Mouse (Mus musculus) MEL (cell line): ENCODE data around the gene Il27ra. TPM values are rescaled to one million over a fixed set of nuclear protein-coding genes. Genes with fewer than 3 reads are reported as not detected.

Source experiments
- DNase-seq: peaks from one replicate; pipeline ENCODE4 v3.0.0; 2011; ENCODE audit warnings: low read depth, low spot score
- H3K27ac ChIP-seq: 2 replicates; pipeline ENCODE4 v1.5.1; 2012; ENCODE audit warnings: low read depth, mild to moderate bottlenecking, control low read depth, low read length, moderate library complexity; ENCODE audit not compliant: control insufficient read depth
- H3K27me3 ChIP-seq, 2 experiments: fragments of 150-350 bp in 1 of 2; sonication (generic) in 1 of 2; 2 replicates each; pipeline ENCODE4 v1.6.1; 2012; ENCODE audit warnings: low read length in 2 of 2, mild to moderate bottlenecking in 2 of 2, improper control_type of control experiment in 1 of 2, moderate library complexity in 1 of 2; ENCODE audit not compliant: insufficient read depth in 2 of 2, control insufficient read depth in 1 of 2
- H3K36me3 ChIP-seq, 2 experiments: 2 replicates each; pipeline ENCODE4 v1.6.1; 2012 to 2014; ENCODE audit warnings: low read length in 2 of 2, improper control_type of control experiment in 1 of 2, inconsistent platforms in 1 of 2, mild to moderate bottlenecking in 1 of 2; ENCODE audit not compliant: insufficient read depth in 2 of 2, control insufficient read depth in 1 of 2
- H3K4me1 ChIP-seq, 2 experiments: fragments of 150-350 bp in 1 of 2; sonication (generic) in 1 of 2; 2 replicates each; pipeline ENCODE4 v1.6.1; 2012; ENCODE audit warnings: low read length in 2 of 2, improper control_type of control experiment in 1 of 2, mild to moderate bottlenecking in 1 of 2; ENCODE audit not compliant: insufficient read depth in 2 of 2, control insufficient read depth in 1 of 2
- H3K4me3 ChIP-seq, 2 experiments: fragments of 150-350 bp in 1 of 2; sonication (generic) in 1 of 2; 2 replicates each; pipeline ENCODE4 v1.5.1; 2012; ENCODE audit warnings: low read depth in 2 of 2, low read length in 2 of 2, mild to moderate bottlenecking in 2 of 2, moderate library complexity in 2 of 2, control low read depth in 1 of 2, improper control_type of control experiment in 1 of 2; ENCODE audit not compliant: control insufficient read depth in 1 of 2, insufficient read depth in 1 of 2
- H3K79me2 ChIP-seq: 2 replicates; pipeline ENCODE4 v1.6.1; 2012; ENCODE audit warnings: mild to moderate bottlenecking, low read length, moderate library complexity; ENCODE audit not compliant: control insufficient read depth, poor library complexity, insufficient read depth
- H3K9ac ChIP-seq: 2 replicates; pipeline ENCODE4 v1.6.1; 2012; ENCODE audit warnings: low read depth, mild to moderate bottlenecking, control low read depth, low read length, moderate library complexity; ENCODE audit not compliant: control insufficient read depth, poor library complexity, severe bottlenecking
- H3K9me3 ChIP-seq: fragments of 150-350 bp; sonication (generic); replicated peaks from 2 replicates; pipeline ENCODE4 v1.6.1; 2012; ENCODE audit warnings: mild to moderate bottlenecking, low read length, improper control_type of control experiment, moderate library complexity; ENCODE audit not compliant: insufficient read depth
- CHD1 ChIP-seq: IDR thresholded peaks from 2 replicates; pipeline ENCODE4 v1.6.1; 2012; ENCODE audit warnings: low read depth, mild to moderate bottlenecking, inconsistent platforms, low read length, improper control_type of control experiment
- CTCF ChIP-seq, 3 experiments: IDR thresholded peaks in 2 of 3; conservative IDR thresholded peaks in 1 of 3; 2 replicates each; pipeline ENCODE4 v1.5.1; 2011 to 2012; ENCODE audit warnings: low read length in 3 of 3, low read depth in 2 of 3, mild to moderate bottlenecking in 2 of 3, improper control_type of control experiment in 1 of 3, inconsistent platforms in 1 of 3, mixed read lengths in 1 of 3, moderate library complexity in 1 of 3; ENCODE audit not compliant: control insufficient read depth in 1 of 3, insufficient read depth in 1 of 3, poor library complexity in 1 of 3, severe bottlenecking in 1 of 3
- ELF1 ChIP-seq: IDR thresholded peaks from 2 replicates; pipeline ENCODE4 v1.6.1; 2014; ENCODE audit warnings: low read depth, mild to moderate bottlenecking, inconsistent platforms, low read length, improper control_type of control experiment, moderate library complexity
- ETS1 ChIP-seq: IDR thresholded peaks from 2 replicates; pipeline ENCODE4 v1.6.1; 2012; ENCODE audit warnings: low read depth, mild to moderate bottlenecking, inconsistent platforms, low read length, improper control_type of control experiment, moderate library complexity
- GABPA ChIP-seq: IDR thresholded peaks from 2 replicates; pipeline ENCODE4 v1.6.1; 2012; ENCODE audit warnings: low read depth, mild to moderate bottlenecking, inconsistent platforms, low read length, improper control_type of control experiment, moderate library complexity
- JUND ChIP-seq: IDR thresholded peaks from 2 replicates; pipeline ENCODE4 v1.6.1; 2011; ENCODE audit warnings: low read depth, mild to moderate bottlenecking, improper control_type of control experiment, low read length
- KAT2A ChIP-seq: conservative IDR thresholded peaks from 2 replicates; pipeline ENCODE4 v1.6.1; 2012; ENCODE audit warnings: low read depth, low read length, improper control_type of control experiment, inconsistent platforms
- MAFK ChIP-seq: IDR thresholded peaks from 2 replicates; pipeline ENCODE4 v1.6.1; 2011; ENCODE audit warnings: low read depth, mild to moderate bottlenecking, low read length, improper control_type of control experiment, borderline replicate concordance
- MAX ChIP-seq: IDR thresholded peaks from 2 replicates; pipeline ENCODE4 v1.6.1; 2011; ENCODE audit warnings: low read length, improper control_type of control experiment
- NELFE ChIP-seq: IDR thresholded peaks from 2 replicates; pipeline ENCODE4 v1.6.1; 2011; ENCODE audit warnings: low read depth, low read length, improper control_type of control experiment
- RAD21 ChIP-seq: IDR thresholded peaks from 2 replicates; pipeline ENCODE4 v1.6.1; 2011; ENCODE audit warnings: mild to moderate bottlenecking, low read depth, low read length, improper control_type of control experiment
- SIN3A ChIP-seq: IDR thresholded peaks from 2 replicates; pipeline ENCODE4 v1.6.1; 2012; ENCODE audit warnings: low read length, improper control_type of control experiment, inconsistent platforms
- TBP ChIP-seq: IDR thresholded peaks from 2 replicates; pipeline ENCODE4 v1.8.0; 2011; ENCODE audit warnings: low read depth, low read length, improper control_type of control experiment
- TCF12 ChIP-seq: IDR thresholded peaks from 2 replicates; pipeline ENCODE4 v1.6.1; 2014; ENCODE audit warnings: low read depth, mild to moderate bottlenecking, inconsistent platforms, low read length, improper control_type of control experiment, moderate library complexity
- ZMIZ1 ChIP-seq: IDR thresholded peaks from 2 replicates; pipeline ENCODE4 v1.6.1; 2012; ENCODE audit warnings: low read depth, mild to moderate bottlenecking, inconsistent platforms, low read length, improper control_type of control experiment, moderate library complexity
- polyA plus RNA-seq, 2 experiments: library from polyadenylated mRNA; stranded (reverse) in 1 of 2; unstranded in 1 of 2; fragments of >175 nt in 1 of 2; fragments of >200 nt in 1 of 2; gene quantifications; 2 replicates each; pipeline versions ENCODE4 v1.2.1 to v1.2.4; 2012; ENCODE audit warnings: low replicate concordance in 2 of 2, low read depth in 1 of 2; ENCODE audit not compliant: insufficient read length in 2 of 2, insufficient read depth in 1 of 2, missing spikeins in 1 of 2
- total RNA-seq: library from RNA; depleted of rRNA; stranded (reverse); fragments of 300-350 nt; gene quantifications from 2 replicates; pipeline ENCODE4 v1.2.3, GENCODE M21; 2012

Il27ra gene
- total and polyA plus RNA-seq, 3 experiments: 31.8 to 38.5 TPM; not detected in 1

- DNase-seq: no peak
- no peaks in the 10 kb centered on the region for H3K9me3 ChIP-seq
- no peak within 1 kb of the TSS for H3K27ac ChIP-seq
- H3K4me1 ChIP-seq: no peaks in the 10 kb centered on the region
- H3K36me3 ChIP-seq: no peaks in the 10 kb centered on the region
- no peaks in the 10 kb centered on the region for H3K27me3 ChIP-seq
- TF ChIP-seq CHD1 (no peak), SIN3A (no peak), MAFK (no peak), ZMIZ1 (no peak), NELFE (no peak), RAD21 (no peak), CTCF (IDR thresholded peaks at IDR 0.05 in 2 of 3, conservative IDR thresholded peaks at IDR 0.05 in 1 of 3; ENCODE audit: control insufficient read depth in 1 of 3, insufficient read depth in 1 of 3, low read depth in 2 of 3, low read length in 3 of 3, poor library complexity in 1 of 3, severe bottlenecking in 1 of 3) (no peak), TCF12 (no peak), GABPA (no peak), JUND (no peak), KAT2A (no peak), MAX (no peak)
- H3K79me2 ChIP-seq: no peaks in the 10 kb centered on the region
- H3K9ac ChIP-seq: no peak within 1 kb of the TSS
- H3K4me3 ChIP-seq: no peak within 1 kb of the TSS
Measured at GRCm38 (mm10) chr8:84011705-84012498, 30.5 kb downstream of the Il27ra start, which contains the start of gene 2210011C24Rik. TSS of gene 2210011C24Rik (minus strand) at chr8:84012171.

GRCm38 (mm10) chr8:84010625-84011611 is 31.5 kb downstream of the Il27ra start:
- Histone ChIP-seq H3K27ac (no peak overlapping the region), H3K36me3 (no peaks in the 10 kb centered on the region), H3K27me3 (no peaks in the 10 kb centered on the region), H3K79me2 (no peaks in the 10 kb centered on the region), H3K4me1 (no peaks in the 10 kb centered on the region), H3K4me3 (no peak overlapping the region), H3K9ac (no peak overlapping the region), H3K9me3 (no peaks in the 10 kb centered on the region)
- DNase-seq: no peak
- no peak for TF ChIP-seq MAFK
- TF ChIP-seq GABPA: no peak
- no peak for TF ChIP-seq ETS1
- TF ChIP-seq ELF1: no peak
- no peak for TF ChIP-seq TBP
